Mouse (Mus musculus) kidney, postnatal 14 days (tissue): ENCODE measurements around the gene Cacna2d3.
A peak's percentile ranks its signal among the peaks of the same experiment; 100 is the strongest.

Experiments
- DNase-seq: peaks from one replicate; pipeline ENCODE4 v3.0.0; 2022; ENCODE audit warnings: mixed read lengths

Cacna2d3 gene

GRCm38 (mm10) chr14:29137006-29137579, 584.6 kb downstream of the Cacna2d3 start:
- no peak for DNase-seq

GRCm38 (mm10) chr14:29134901-29135300, 586.8 kb downstream of the Cacna2d3 start:
- DNase-seq = peak; percentile 36

- DNase-seq = no peak
Measured at GRCm38 (mm10) chr14:29130511-29130910, 591.2 kb downstream of the Cacna2d3 start.

- no peak for DNase-seq
Measured at GRCm38 (mm10) chr14:29123886-29124285, 597.8 kb downstream of the Cacna2d3 start.

- DNase-seq = no peak
Measured at GRCm38 (mm10) chr14:29122749-29123148, 598.9 kb downstream of the Cacna2d3 start.

- no peak for DNase-seq
Measured at GRCm38 (mm10) chr14:29113852-29114450, 607.7 kb downstream of the Cacna2d3 start.

GRCm38 (mm10) chr14:29111666-29112065, 610.0 kb downstream of the Cacna2d3 start:
- DNase-seq = no peak

GRCm38 (mm10) chr14:29110351-29111091, 611.1 kb downstream of the Cacna2d3 start:
- DNase-seq = no peak

- DNase-seq = no peak
Measured at GRCm38 (mm10) chr14:29107464-29107863, 614.2 kb downstream of the Cacna2d3 start.

- peak; percentile 38 for DNase-seq
Measured at GRCm38 (mm10) chr14:29097776-29098175, 623.9 kb downstream of the Cacna2d3 start.

- no peak for DNase-seq
Measured at GRCm38 (mm10) chr14:29095431-29095830, 626.2 kb downstream of the Cacna2d3 start.

- DNase-seq = peak; percentile 82
Measured at GRCm38 (mm10) chr14:29090074-29090473, 631.6 kb downstream of the Cacna2d3 start.

GRCm38 (mm10) chr14:29086528-29086927, 635.1 kb downstream of the Cacna2d3 start:
- no peak for DNase-seq

GRCm38 (mm10) chr14:29085493-29086159, 636.0 kb downstream of the Cacna2d3 start:
- no peak for DNase-seq

GRCm38 (mm10) chr14:29082171-29082570, 639.5 kb downstream of the Cacna2d3 start:
- DNase-seq = no peak

- peak; percentile 23 for DNase-seq
Measured at GRCm38 (mm10) chr14:29080630-29081029, 641.0 kb downstream of the Cacna2d3 start.

- no peak for DNase-seq
Measured at GRCm38 (mm10) chr14:29080228-29080627, 641.4 kb downstream of the Cacna2d3 start.

- DNase-seq = no peak
Measured at GRCm38 (mm10) chr14:29077418-29077817, 644.2 kb downstream of the Cacna2d3 start.

- peak; percentile 16 for DNase-seq
Measured at GRCm38 (mm10) chr14:29073747-29074146, 647.9 kb downstream of the Cacna2d3 start.

- no peak for DNase-seq
Measured at GRCm38 (mm10) chr14:29062676-29063075, 659.0 kb downstream of the Cacna2d3 start.

- no peak for DNase-seq
Measured at GRCm38 (mm10) chr14:29061491-29061890, 660.2 kb downstream of the Cacna2d3 start.

GRCm38 (mm10) chr14:29060679-29061078, 661.0 kb downstream of the Cacna2d3 start:
- DNase-seq = no peak
